Mouse (Mus musculus): ENCODE measurements at regions not wholly inside any gene's neighbourhood (a gene's known extent, or its start where the extent isn't known, plus 50 kb on each side); places are given as distances from the start of the nearest gene placed in this dataset.

GRCm38 (mm10) chr13:37588528-37589176 is 189.5 kb upstream of the Rreb1 start:
- in situ Hi-C loops (cut with MboI; ENCODE audit: low pct_unique_long_range_greater_than_20kb in 1 of 2, low sequenced_read_pairs in 2 of 2, unreplicated experiment in 1 of 2) = no loop called here

DNA sequence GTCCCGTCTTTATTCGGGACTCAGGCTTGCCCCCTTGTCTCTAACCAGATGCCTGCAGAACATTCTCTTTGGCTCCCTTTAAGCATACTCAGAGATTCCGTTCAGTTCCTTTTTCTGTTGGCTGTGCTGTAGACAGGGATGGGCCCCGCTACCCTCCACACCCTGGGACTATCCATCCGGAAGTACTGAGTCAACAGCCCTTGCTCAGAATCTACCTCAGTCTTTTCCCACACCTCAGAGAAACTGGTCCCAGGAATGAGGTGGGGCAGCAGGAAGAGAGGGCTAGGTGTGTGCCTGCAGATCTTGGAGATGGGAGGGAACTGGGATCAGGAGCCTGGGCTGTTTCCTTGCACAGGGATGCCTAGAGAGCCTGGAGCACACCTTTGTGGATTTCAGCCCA is 186.1 kb upstream of the Rreb1 start:
- in situ Hi-C loops (cut with MboI; ENCODE audit: low pct_unique_long_range_greater_than_20kb in 1 of 2, low sequenced_read_pairs in 2 of 2, unreplicated experiment in 1 of 2) = no loop called here

DNA sequence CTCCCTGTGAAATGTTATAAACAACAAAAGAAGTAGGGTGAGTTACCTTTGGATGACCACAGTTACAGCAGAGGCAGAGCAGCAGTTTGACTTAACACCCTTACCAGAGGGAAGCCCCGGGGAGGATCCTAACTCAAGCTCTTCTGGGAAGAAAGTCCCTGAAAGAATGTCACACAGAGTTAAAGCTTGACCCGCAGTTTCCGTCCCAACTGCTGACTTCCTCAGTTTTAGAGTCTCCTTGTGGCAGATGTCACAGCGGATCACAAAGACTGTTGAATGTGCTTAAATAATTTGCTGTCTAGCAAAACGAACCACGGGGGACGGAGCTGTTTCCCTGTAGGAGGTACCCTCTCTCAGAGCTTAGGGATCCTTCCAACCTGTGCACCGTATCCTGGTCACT is 183.0 kb upstream of the Rreb1 start:
- in situ Hi-C loops (cut with MboI; ENCODE audit: low pct_unique_long_range_greater_than_20kb in 1 of 2, low sequenced_read_pairs in 2 of 2, unreplicated experiment in 1 of 2) = no loop called here

DNA sequence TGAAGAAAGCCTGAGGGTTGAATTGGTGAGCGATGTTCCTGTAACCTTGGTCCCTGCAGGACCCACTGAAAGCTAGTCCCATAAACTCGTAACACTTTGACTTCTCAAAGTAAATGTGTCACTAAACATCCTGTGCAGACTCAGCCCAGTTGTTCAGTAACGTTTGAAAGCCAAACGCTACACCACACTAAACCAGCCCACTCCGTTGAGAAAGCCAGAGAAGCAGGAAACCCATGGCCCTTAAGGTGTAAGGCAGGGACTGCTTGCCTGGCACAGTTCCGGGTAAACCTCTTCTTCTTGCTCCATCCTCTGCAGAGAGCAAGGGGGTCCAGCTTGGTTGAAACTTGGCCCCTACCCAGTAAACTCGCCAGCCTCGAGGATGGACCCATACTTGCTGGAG is 180.6 kb upstream of the Rreb1 start:
- in situ Hi-C loops (cut with MboI; ENCODE audit: low pct_unique_long_range_greater_than_20kb in 1 of 2, low sequenced_read_pairs in 2 of 2, unreplicated experiment in 1 of 2) = no loop called here

- in situ Hi-C loops (cut with MboI; ENCODE audit: low pct_unique_long_range_greater_than_20kb in 1 of 2, low sequenced_read_pairs in 2 of 2, unreplicated experiment in 1 of 2) = no loop called here
These were observed 179.9 kb upstream of the Rreb1 start for GRCm38 (mm10) chr13:37598165-37598775.

DNA sequence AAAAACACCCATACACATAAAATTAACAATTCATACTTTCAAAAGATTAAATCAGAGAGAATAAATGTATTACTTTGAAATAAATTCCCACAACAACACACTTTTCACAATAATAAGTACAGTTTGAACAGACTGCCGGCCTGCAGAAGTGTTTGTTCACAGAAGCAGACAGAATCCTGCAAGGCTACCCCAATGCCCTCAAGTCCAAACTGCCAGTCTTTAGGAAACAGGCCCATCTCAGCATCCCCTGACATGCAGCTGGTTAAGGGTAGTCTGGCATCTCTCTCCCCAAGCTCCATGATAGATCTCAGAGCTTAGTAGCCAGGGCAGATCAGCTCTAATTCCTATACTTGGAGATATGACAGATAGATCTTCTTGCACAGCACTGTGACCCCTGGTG is 178.5 kb upstream of the Rreb1 start:
- in situ Hi-C loops (cut with MboI; ENCODE audit: low pct_unique_long_range_greater_than_20kb in 1 of 2, low sequenced_read_pairs in 2 of 2, unreplicated experiment in 1 of 2) = no loop called here

DNA sequence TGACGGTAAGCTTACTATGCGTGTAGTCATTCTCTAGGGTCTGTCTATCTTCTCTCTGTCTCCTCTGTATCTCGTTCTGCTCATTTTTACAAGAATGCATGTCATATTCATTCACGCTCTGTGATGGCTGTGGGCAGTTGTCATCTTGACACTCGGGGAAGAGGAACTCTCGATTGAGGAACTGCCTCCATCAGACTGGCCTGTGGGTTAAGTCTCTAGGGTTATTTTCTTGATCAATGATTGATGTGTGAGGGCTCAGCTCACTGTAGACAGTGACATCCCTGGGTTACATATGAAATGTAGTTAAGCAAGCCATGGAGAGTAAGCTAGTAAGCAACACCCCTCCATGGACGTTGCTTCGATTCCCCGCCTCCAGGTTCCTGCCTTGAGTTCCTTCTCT is 178.0 kb upstream of the Rreb1 start:
- in situ Hi-C loops (cut with MboI; ENCODE audit: low pct_unique_long_range_greater_than_20kb in 1 of 2, low sequenced_read_pairs in 2 of 2, unreplicated experiment in 1 of 2) = no loop called here

GRCm38 (mm10) chr13:37601068-37601467 is 177.1 kb upstream of the Rreb1 start:
- in situ Hi-C loops (cut with MboI; ENCODE audit: low pct_unique_long_range_greater_than_20kb in 1 of 2, low sequenced_read_pairs in 2 of 2, unreplicated experiment in 1 of 2) = no loop called here

DNA sequence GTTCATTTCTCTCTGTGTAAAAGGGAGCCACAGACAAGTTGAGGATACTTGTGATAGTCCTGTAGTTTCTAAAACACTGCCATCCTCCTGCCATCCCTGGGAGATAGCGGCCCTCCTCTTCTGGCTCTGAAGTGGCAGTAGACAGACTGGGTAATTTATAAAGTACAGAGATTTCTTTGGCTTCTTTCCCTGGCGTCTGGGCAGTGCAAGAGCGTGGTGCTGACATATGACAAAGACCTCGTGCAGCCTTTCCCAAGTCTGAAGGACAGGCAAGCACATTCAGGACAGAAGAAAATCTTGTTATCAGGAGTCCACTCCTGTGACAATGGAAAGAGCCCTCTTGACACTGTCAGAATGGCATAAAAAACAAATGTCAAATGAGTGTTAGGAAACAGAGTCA is 175.9 kb upstream of the Rreb1 start:
- in situ Hi-C loops (cut with MboI; ENCODE audit: low pct_unique_long_range_greater_than_20kb in 1 of 2, low sequenced_read_pairs in 2 of 2, unreplicated experiment in 1 of 2) = no loop called here

DNA sequence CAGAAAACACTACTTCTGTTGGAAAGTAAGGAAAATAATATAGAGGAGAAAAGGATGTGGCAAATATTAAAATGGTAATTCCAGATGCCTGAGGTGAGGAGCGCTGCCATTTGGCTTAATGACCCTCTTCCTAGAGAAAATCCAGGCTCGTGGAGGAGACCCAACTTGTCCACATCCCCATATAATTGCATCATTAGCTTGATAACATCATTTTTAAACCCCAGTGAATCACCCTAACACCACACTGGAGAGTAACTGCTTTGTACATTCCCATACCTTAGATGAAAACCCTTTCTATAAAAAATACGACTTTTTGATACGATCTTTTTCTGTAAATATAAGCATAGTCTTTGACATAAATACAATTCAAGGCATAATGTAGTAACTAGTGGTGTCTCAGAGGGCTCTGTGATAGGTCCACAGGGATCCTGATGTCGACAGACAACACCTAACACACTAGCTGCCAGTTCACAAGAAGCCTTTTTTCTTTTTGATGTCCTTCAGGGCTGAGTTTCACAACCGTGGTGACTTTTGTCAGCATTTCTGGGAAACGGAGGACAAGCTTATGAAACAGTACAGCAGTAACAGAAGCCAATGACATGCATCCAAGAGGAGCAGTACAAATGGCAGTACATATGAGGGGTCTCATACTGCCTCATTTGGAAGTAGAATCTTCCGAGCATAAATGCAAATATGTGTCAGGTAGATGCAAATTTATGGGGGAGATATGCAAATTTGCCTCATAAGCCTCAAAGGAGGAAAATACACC is 174.8 kb upstream of the Rreb1 start:
- in situ Hi-C loops (cut with MboI; ENCODE audit: low pct_unique_long_range_greater_than_20kb in 1 of 2, low sequenced_read_pairs in 2 of 2, unreplicated experiment in 1 of 2) = no loop called here

DNA sequence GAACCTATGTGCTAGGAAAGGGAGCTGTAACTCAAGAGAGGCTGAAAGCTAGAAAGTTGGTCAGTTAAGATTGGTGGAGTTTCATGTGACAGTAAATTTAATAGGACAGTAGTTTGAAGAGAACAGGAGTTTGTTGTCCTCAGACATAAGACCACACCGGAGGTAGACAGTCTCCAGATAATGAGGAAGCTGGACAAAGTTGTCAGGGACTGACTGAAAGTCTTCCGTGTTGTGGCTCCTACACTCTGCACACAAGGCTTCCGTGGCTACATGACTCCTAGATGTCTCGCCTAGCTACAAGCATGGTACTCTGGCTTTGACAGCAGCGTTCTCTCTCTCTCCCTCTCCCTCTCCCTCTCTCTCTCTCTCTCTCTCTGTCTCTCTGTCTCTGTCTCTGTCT is 171.9 kb upstream of the Rreb1 start:
- in situ Hi-C loops (cut with MboI; ENCODE audit: low pct_unique_long_range_greater_than_20kb in 1 of 2, low sequenced_read_pairs in 2 of 2, unreplicated experiment in 1 of 2) = no loop called here

DNA sequence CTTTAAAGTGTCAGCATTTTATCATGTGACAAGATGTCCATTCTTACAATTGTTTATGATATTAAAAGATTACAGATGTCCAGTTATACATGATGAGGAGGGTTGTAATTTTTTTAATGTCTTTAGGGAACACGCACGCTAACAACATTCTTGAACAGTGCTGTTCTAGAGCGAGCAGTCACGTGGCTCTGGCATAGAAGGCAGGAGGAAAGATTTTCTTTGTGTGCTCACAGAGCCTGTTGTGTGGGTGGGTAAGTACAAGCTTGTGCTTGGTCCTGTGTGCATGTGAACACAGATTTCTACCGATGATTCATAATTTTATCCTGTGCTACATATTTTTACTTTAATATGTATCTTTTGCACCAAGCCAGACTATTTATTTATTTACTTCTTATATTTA is 169.1 kb upstream of the Rreb1 start:
- in situ Hi-C loops (cut with MboI; ENCODE audit: low pct_unique_long_range_greater_than_20kb in 1 of 2, low sequenced_read_pairs in 2 of 2, unreplicated experiment in 1 of 2) = no loop called here

DNA sequence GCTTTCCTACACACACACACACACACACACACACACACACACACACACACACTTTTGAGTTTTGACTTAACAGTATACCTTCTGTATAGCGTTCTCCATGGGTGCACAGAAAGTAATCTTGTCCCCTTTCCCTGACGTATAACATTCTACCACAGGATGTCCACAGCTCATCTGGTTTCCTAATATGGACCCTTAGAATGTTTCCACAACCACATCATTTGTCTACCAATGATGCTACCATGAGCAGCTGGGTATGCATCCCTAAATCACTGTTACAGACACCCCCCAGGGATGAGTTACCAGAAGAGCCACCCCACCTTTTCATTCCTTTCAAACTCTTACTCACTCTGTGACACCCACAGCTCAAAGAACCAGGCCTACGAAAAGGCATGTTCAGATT is 166.8 kb upstream of the Rreb1 start:
- in situ Hi-C loops (cut with MboI; ENCODE audit: low pct_unique_long_range_greater_than_20kb in 1 of 2, low sequenced_read_pairs in 2 of 2, unreplicated experiment in 1 of 2) = no loop called here

GRCm38 (mm10) chr13:37617015-37617414 is 161.2 kb upstream of the Rreb1 start:
- in situ Hi-C loops (cut with MboI; ENCODE audit: low pct_unique_long_range_greater_than_20kb in 1 of 2, low sequenced_read_pairs in 2 of 2, unreplicated experiment in 1 of 2) = no loop called here

DNA sequence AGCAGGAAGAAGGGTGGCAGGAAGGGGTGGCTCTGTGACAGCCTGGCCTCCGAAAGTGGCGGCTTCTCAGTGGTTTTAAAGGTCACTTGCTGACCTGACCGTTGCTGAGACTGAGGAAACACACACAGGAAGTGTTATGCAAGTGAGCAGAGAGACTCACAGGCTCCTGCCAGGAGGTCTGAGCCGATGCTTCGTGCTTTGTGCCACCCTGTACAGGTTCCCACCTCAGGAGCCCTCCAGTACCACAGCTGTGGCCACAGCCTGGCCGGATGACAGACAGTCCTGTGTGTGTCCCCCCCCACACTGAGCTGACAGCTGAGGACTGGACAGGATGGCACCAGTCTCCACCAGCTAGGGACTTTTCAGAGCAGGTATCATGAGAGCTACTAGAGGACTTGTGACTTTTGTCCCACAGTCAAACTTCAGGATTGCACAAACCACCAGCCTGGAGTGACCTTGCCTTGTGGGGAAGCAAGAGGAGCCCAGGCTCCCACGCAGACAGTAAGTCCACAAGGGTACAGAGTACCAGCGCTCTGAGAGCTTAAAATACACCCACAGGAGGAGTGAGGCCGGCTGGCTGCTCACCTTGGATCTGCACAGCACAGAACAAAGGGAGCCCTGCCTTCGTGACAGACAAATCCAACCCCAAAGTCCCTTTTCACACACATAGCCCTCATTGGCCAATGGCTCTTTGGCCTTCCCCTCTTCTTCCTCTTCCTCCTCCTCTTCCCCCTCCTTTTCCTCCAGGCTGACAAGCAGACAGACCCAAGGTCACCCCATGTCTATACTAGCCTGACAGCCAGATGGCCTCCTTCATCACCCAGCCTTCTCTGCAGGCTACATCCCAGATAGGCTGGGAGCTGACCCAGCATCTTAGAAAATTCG is 158.1 kb upstream of the Rreb1 start:
- in situ Hi-C loops (cut with MboI; ENCODE audit: low pct_unique_long_range_greater_than_20kb in 1 of 2, low sequenced_read_pairs in 2 of 2, unreplicated experiment in 1 of 2) = no loop called here

DNA sequence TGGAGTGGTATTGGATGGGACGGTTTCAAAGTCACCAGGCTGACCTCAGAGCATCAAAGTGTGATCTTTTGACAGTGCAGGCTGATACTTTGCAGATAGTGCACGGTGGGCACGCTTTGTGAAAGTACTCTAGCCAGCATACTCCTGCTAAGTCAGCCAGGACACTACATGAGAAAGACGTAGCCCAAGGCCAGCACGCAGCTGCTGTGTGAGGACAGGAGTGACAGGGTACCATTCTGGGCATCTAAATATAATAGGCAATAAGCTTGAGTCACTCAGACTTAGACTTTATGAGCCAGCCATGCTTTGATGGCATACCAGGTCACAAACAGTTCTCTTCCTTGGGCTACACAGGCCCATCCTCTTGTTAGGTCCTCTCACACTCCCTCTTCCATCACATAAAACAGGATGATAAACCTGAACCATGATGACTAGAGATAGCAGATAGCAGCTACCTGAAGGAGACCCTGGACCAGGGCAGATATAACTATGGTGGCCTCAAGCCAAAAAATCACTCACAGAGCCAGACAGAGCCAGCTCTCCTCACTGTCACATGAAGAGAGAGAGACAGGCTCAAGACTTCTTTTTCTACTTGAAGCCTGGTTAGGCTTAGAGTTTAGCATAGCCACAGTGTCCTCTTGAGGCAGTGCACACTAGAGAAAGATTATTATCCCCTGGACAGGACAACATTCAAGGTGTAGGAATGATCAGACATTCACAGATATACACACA is 156.7 kb upstream of the Rreb1 start:
- in situ Hi-C loops (cut with MboI; ENCODE audit: low pct_unique_long_range_greater_than_20kb in 1 of 2, low sequenced_read_pairs in 2 of 2, unreplicated experiment in 1 of 2) = no loop called here

DNA sequence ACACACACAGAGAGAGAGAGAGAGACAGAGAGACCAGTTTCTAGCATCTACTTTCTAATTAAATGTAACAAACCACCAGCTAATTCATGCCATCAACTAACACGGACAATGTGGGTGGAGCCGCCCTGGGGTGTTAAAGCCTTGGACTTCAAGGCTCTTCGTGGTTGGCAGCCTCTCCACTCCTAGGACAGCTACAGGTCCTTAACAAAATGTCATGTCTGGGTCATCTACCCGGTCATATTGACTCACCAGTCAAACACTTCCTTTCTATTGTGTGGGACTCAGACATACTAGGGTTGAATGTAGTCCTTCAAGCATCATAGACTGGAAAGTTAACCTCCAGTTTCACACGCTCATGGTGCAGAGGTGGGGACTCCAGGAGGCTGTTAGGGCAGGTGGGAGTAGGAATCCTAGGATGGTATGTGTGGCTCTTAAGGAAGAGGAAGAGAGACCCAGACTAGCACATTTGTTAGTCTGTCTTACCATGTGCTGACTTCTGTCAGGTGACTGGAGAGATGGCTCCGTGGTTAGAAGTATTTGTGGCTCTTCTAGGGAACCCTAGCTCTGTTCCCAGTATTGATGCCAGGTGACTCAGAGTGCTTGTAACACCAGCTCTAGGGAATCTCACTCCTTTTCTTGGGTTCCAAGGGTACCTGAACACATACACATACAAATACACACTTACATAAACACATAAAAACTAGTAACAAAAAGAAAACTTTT is 155.7 kb upstream of the Rreb1 start:
- in situ Hi-C loops (cut with MboI; ENCODE audit: low pct_unique_long_range_greater_than_20kb in 1 of 2, low sequenced_read_pairs in 2 of 2, unreplicated experiment in 1 of 2) = no loop called here

DNA sequence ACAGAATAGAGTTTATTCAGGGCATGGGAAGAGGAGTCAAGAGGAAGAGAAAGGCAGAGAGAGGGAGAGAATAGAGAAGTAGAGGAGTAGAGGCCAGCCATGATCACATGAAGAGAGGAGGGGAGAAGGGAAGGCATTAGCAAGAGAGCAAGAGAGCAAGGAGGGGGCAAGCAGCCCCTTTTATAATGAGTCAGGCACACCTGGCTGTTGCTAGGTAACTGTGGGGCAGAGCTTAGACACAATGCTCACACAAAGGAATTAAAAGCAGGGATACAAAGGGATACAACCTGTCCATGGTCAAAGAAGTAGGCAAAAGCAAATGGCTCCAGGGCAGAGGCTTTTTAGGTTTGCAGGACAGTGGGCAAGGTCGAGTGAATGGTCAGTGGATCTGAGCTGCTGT is 153.5 kb upstream of the Rreb1 start:
- in situ Hi-C loops (cut with MboI; ENCODE audit: low pct_unique_long_range_greater_than_20kb in 1 of 2, low sequenced_read_pairs in 2 of 2, unreplicated experiment in 1 of 2) = no loop called here

Data from mouse embryonic stem cell (cell line).